Mouse (Mus musculus) liver, embryonic 13.5 days (tissue): Measurements from ENCODE around the gene Rnf152. TPM values are rescaled to one million over a fixed set of nuclear protein-coding genes. Genes with fewer than 3 reads are reported as not detected.

Experiments
- ATAC-seq: fragments of 200-750 bp; cut with Nextera tagmentation; 2 replicates; pipeline ENCODE4 v1.8.0; 2017; ENCODE audit warnings: low read depth, mild to moderate bottlenecking, moderate number of reproducible peaks, moderate library complexity
- DNase-seq: peaks from one replicate; pipeline ENCODE4 v3.0.0; 2022
- H3K27ac ChIP-seq: fragments of 300-500 bp; sonication (generic); 2 replicates; pipeline ENCODE4 v1.5.1; 2015; ENCODE audit warnings: moderate library complexity, mild to moderate bottlenecking, inconsistent platforms
- H3K27me3 ChIP-seq: fragments of 300-500 bp; sonication (generic); 2 replicates; pipeline ENCODE4 v1.6.1; 2015; ENCODE audit warnings: mild to moderate bottlenecking, inconsistent platforms
- H3K36me3 ChIP-seq: fragments of 300-500 bp; sonication (generic); 2 replicates; pipeline ENCODE4 v1.6.1; 2015; ENCODE audit warnings: mild to moderate bottlenecking, inconsistent platforms
- H3K4me1 ChIP-seq: fragments of 300-500 bp; sonication (generic); replicated peaks from 2 replicates; pipeline ENCODE4 v1.6.1; 2015; ENCODE audit warnings: inconsistent platforms
- H3K4me2 ChIP-seq: fragments of 300-500 bp; sonication (generic); 2 replicates; pipeline ENCODE4 v1.6.1; 2015; ENCODE audit warnings: inconsistent platforms, mild to moderate bottlenecking, moderate library complexity
- H3K4me3 ChIP-seq: fragments of 300-500 bp; sonication (generic); replicated peaks from 2 replicates; pipeline ENCODE4 v1.5.1; 2015; ENCODE audit warnings: mild to moderate bottlenecking, inconsistent platforms
- H3K9ac ChIP-seq: fragments of 300-500 bp; sonication (generic); 2 replicates; pipeline ENCODE4 v1.6.1; 2015; ENCODE audit warnings: mild to moderate bottlenecking, inconsistent platforms
- H3K9me3 ChIP-seq: fragments of 300-500 bp; sonication (generic); replicated peaks from 2 replicates; pipeline ENCODE4 v1.6.1; 2016; ENCODE audit warnings: inconsistent platforms
- WGBS: fragments of 180-500 bp; shearing (Covaris S2); methylation state at CpG from one replicate; pipeline ENCODE4 v1.1.7; 2015; ENCODE audit not compliant: insufficient replicate concordance; 5-methylcytosine and 5-hydroxymethylcytosine counted together
- polyA plus RNA-seq: library from polyadenylated mRNA; unstranded; fragments of >200 nt; fragmentation: Nextera tagmentation; extraction: Ambion mirVana; gene quantifications from 2 replicates; pipeline ENCODE4 v1.2.1, GENCODE M21; 2015

The Rnf152 gene
- polyA plus RNA-seq, 1 experiment from 2014 or later: 0.05 TPM

GRCm38 (mm10) chr1:105340943-105341342 is 15.6 kb downstream of the Rnf152 start:
- no peak overlapping the region for H3K9ac ChIP-seq
- no peak overlapping the region for H3K27ac ChIP-seq
- no peaks in the 10 kb centered on the region for H3K4me1 ChIP-seq
- ATAC-seq: no peak
- H3K4me3 ChIP-seq: no peak overlapping the region
- no peaks in the 10 kb centered on the region for H3K27me3 ChIP-seq
- H3K4me2 ChIP-seq: no peak overlapping the region
- no peaks in the 10 kb centered on the region for H3K9me3 ChIP-seq
- DNase-seq: no peak
- H3K36me3 ChIP-seq: no peaks in the 10 kb centered on the region

- Histone ChIP-seq H3K4me1 (no peaks in the 10 kb centered on the region), H3K4me2 (no peak overlapping the region), H3K27ac (no peak overlapping the region), H3K9ac (no peak overlapping the region), H3K27me3 (no peaks in the 10 kb centered on the region), H3K4me3 (no peak overlapping the region), H3K9me3 (no peaks in the 10 kb centered on the region), H3K36me3 (no peaks in the 10 kb centered on the region)
- no peak for DNase-seq
- no peak for ATAC-seq
- 52% methylated on average over 4 of the region's 4 CpGs for WGBS
Measured at GRCm38 (mm10) chr1:105337397-105337796, 19.1 kb downstream of the Rnf152 start.

DNA sequence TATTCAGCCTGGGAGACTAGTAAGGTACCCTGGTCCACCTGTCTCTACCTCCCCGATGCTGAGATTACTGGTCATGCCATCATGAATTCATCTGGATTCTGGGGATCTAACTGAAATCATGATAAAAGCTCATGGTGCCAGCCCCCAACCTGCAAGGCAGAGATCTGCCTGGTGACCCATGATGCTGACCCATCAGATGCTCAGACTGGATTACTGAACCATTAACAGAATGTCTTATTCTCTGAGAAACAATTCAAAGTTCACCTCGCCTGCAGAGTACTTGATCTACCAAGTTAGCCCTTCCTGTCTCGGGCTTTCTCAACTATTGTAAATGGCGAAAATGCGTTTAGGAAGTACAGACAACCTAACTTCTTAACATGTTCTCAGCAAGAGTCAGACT is 20.4 kb downstream of the Rnf152 start:
- Histone ChIP-seq H3K4me3 (no peak overlapping the region), H3K27me3 (no peaks in the 10 kb centered on the region), H3K9ac (no peak overlapping the region), H3K9me3 (no peaks in the 10 kb centered on the region), H3K27ac (no peak overlapping the region), H3K4me1 (no peaks in the 10 kb centered on the region), H3K4me2 (no peak overlapping the region), H3K36me3 (no peaks in the 10 kb centered on the region)
- DNase-seq (no peak), ATAC-seq (no peak)
- WGBS: 71% methylated on average over 5 of the region's 5 CpGs

- H3K36me3 ChIP-seq: no peaks in the 10 kb centered on the region
- H3K4me1 ChIP-seq: no peaks in the 10 kb centered on the region
- no peak overlapping the region for H3K9ac ChIP-seq
- H3K4me2 ChIP-seq: no peak overlapping the region
- H3K27ac ChIP-seq: no peak overlapping the region
- WGBS: 67% methylated on average over 8 of the region's 8 CpGs
- no peaks in the 10 kb centered on the region for H3K9me3 ChIP-seq
- DNase-seq (no peak), ATAC-seq (no peak)
- H3K27me3 ChIP-seq: no peaks in the 10 kb centered on the region
- no peak overlapping the region for H3K4me3 ChIP-seq
Measured at GRCm38 (mm10) chr1:105332087-105332731, 24.3 kb downstream of the Rnf152 start.

DNA sequence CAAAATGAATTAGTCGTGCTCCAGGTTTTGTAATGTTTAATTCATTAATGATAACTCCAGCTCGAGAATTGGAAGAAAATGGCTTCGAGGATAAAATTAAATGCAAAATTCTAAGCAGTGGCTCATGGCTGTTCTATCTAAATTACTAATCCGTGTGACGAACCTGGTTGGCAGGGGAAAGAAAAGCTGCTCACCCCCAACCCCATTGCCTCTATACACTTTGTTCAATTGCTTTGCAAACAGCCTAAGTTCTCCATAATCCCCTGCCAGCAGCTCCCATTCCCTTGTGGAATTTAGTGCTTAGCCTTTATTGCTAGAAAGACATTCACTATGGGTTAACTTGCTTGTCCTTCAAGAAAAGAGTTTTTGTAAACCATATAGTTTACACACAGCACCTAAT is 24.9 kb downstream of the Rnf152 start:
- Histone ChIP-seq H3K4me3 (no peak overlapping the region), H3K9ac (no peak overlapping the region), H3K4me2 (no peak overlapping the region), H3K4me1 (no peaks in the 10 kb centered on the region), H3K27me3 (no peaks in the 10 kb centered on the region), H3K27ac (no peak overlapping the region), H3K36me3 (no peaks in the 10 kb centered on the region), H3K9me3 (no peaks in the 10 kb centered on the region)
- DNase-seq (no peak), ATAC-seq (no peak)
- 54% methylated on average over 5 of the region's 5 CpGs for WGBS

- Histone ChIP-seq H3K27me3 (no peaks in the 10 kb centered on the region), H3K9ac (no peak overlapping the region), H3K4me2 (no peak overlapping the region), H3K4me1 (no peaks in the 10 kb centered on the region), H3K9me3 (no peaks in the 10 kb centered on the region), H3K36me3 (no peaks in the 10 kb centered on the region), H3K27ac (no peak overlapping the region), H3K4me3 (no peak overlapping the region)
- DNase-seq (no peak), ATAC-seq (no peak)
- 69% methylated on average over 5 of the region's 5 CpGs for WGBS
Measured at GRCm38 (mm10) chr1:105330581-105331320, 25.8 kb downstream of the Rnf152 start.

DNA sequence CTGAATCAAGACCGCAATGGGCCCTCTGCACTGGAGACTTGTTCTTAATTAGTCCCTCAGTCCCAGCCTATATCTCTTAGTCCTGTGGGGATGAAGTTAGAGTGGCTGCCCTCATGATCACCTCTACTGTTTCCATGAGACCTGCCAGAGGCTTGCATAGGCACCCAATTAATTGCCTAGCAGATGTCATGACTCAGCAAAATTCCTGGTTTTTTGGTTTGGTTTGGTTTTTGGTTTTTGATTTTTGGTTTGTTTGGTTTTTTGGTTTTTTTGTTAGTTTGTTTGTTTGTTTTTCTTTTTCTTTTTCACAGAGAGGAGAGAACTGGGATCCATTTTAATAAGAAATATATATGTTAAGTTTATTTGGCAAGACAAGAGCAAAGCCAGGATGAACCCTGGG is 28.7 kb downstream of the Rnf152 start:
- 82% methylated on average over 1 of the region's 1 CpGs for WGBS
- no peaks in the 10 kb centered on the region for H3K4me1 ChIP-seq
- ATAC-seq: no peak

DNA sequence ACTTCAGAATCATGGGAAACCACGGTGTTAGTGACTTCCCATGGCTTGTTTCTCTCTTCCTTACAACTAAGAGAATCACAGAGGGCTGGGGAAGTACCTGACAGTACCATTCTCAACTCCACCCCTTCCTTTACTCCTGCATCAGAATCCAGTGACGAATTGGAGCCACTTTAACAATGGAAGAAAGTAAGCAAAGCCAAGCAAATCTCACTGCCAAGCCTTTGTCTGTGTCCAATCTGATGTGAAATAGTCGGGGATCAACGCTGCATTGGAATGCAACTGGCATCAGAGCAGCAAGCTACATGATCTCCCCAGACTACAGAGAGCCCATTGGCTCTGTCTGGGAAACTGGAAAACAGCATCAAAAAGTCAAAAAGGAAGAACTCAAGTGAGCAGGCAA is 31.9 kb downstream of the Rnf152 start:
- H3K9ac ChIP-seq: no peak overlapping the region
- ATAC-seq (no peak), DNase-seq (no peak)
- no peaks in the 10 kb centered on the region for H3K4me1 ChIP-seq
- 47% methylated on average over 4 of the region's 4 CpGs for WGBS
- H3K27me3 ChIP-seq: no peaks in the 10 kb centered on the region
- no peak overlapping the region for H3K27ac ChIP-seq
- H3K4me2 ChIP-seq: no peak overlapping the region
- no peaks in the 10 kb centered on the region for H3K36me3 ChIP-seq
- no peaks in the 10 kb centered on the region for H3K9me3 ChIP-seq
- H3K4me3 ChIP-seq: no peak overlapping the region

More for the DNA sequence above, 28.7 kb downstream of the Rnf152 start:
- Histone ChIP-seq H3K4me2 (no peak overlapping the region), H3K27me3 (no peaks in the 10 kb centered on the region), H3K9me3 (no peaks in the 10 kb centered on the region), H3K27ac (no peak overlapping the region), H3K9ac (no peak overlapping the region), H3K4me3 (no peak overlapping the region), H3K36me3 (no peaks in the 10 kb centered on the region)
- no peak for DNase-seq

- Histone ChIP-seq H3K36me3 (no peaks in the 10 kb centered on the region), H3K4me1 (no peaks in the 10 kb centered on the region), H3K27me3 (no peaks in the 10 kb centered on the region), H3K9me3 (no peaks in the 10 kb centered on the region), H3K4me3 (no peak overlapping the region), H3K4me2 (no peak overlapping the region), H3K9ac (no peak overlapping the region), H3K27ac (no peak overlapping the region)
- no peak for DNase-seq
- 60% methylated on average over 3 of the region's 3 CpGs for WGBS
- no peak for ATAC-seq
Measured at GRCm38 (mm10) chr1:105314010-105314800, 42.3 kb downstream of the Rnf152 start.

DNA sequence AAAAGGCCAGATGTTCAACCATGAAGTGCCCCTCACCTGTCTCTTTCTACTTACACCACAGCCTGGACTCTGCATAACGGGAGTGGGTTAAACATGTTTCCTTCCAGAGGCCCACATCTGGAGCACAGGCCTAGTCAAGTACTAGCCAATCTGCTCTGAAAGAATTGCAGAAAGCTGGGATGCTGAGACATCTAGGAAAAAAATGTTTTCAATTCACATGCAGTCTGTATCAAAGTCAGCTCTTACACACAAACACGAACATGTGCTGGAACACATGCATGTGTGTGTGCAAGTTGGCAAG is 44.0 kb downstream of the Rnf152 start:
- DNase-seq (no peak), ATAC-seq (no peak)
- no peak overlapping the region for H3K9ac ChIP-seq
- H3K27me3 ChIP-seq: no peaks in the 10 kb centered on the region
- H3K36me3 ChIP-seq: no peaks in the 10 kb centered on the region
- no peaks in the 10 kb centered on the region for H3K9me3 ChIP-seq
- no peak overlapping the region for H3K4me2 ChIP-seq
- H3K27ac ChIP-seq: no peak overlapping the region
- H3K4me3 ChIP-seq: no peak overlapping the region
- H3K4me1 ChIP-seq: no peaks in the 10 kb centered on the region
- WGBS: 44% methylated on average over 2 of the region's 2 CpGs

GRCm38 (mm10) chr1:105311899-105312600 is 44.5 kb downstream of the Rnf152 start:
- DNase-seq: no peak
- WGBS: 79% methylated on average over 1 of the region's 1 CpGs
- Histone ChIP-seq H3K4me3 (no peak overlapping the region), H3K9me3 (no peaks in the 10 kb centered on the region), H3K9ac (no peak overlapping the region), H3K27ac (no peak overlapping the region), H3K36me3 (no peaks in the 10 kb centered on the region), H3K27me3 (no peaks in the 10 kb centered on the region), H3K4me1 (no peaks in the 10 kb centered on the region), H3K4me2 (no peak overlapping the region)
- ATAC-seq: no peak
